In genomic region chr12:80315321-80315720, GRCm38 (mm10) we compare ENCODE assay signal across 28 mouse cellular contexts. TPM values are rescaled to one million over a fixed set of nuclear protein-coding genes. Genes with fewer than 3 reads are reported as not detected.
DNase-seq lines count a peak whose midpoint lies in the region; ATAC-seq lines count a peak whose summit lies in the region.
"Had no signal": no experiment of that assay in that cellular context is flagged by ENCODE, and none has a peak within 500 bp of the region (broad histone marks: within the 10 kb centered on the region; RNA-seq: fewer than 3 reads in every experiment).

No protein-coding gene starts in this region.

- H3K9me3 ChIP-seq in liver, embryonic 12.5 days (replicated peaks) = no peaks in the 10 kb centered on the region
- H3K9me3 ChIP-seq in midbrain, embryonic 11.5 days (ENCODE audit: control insufficient read depth, low read length) = no peaks in the 10 kb centered on the region
- H3K9me3 ChIP-seq in midbrain, embryonic 16.5 days (replicated peaks; ENCODE audit: control insufficient read depth, low read length, poor library complexity, severe bottlenecking) = no peaks in the 10 kb centered on the region
- H3K9me3 ChIP-seq: embryonic facial prominence, embryonic 13.5 days; embryonic facial prominence, embryonic 15.5 days; forebrain, embryonic 10.5 days; forebrain, embryonic 12.5 days; G1E had no signal

- no peak overlapping the region for H3K27ac ChIP-seq in liver, embryonic 12.5 days
- no peak overlapping the region for H3K27ac ChIP-seq in midbrain, embryonic 11.5 days (ENCODE audit: low read depth, low read length)
- no peak overlapping the region for H3K27ac ChIP-seq in midbrain, embryonic 16.5 days (ENCODE audit: low read length)
- H3K27ac ChIP-seq: embryonic facial prominence, embryonic 13.5 days; embryonic facial prominence, embryonic 15.5 days; forebrain, embryonic 10.5 days; forebrain, embryonic 12.5 days had no signal

- no peak overlapping the region for H3K4me2 ChIP-seq in liver, embryonic 12.5 days
- H3K4me2 ChIP-seq in midbrain, embryonic 11.5 days = no peak overlapping the region
- H3K4me2 ChIP-seq in midbrain, embryonic 16.5 days (ENCODE audit: low read length) = no peak overlapping the region
- H3K4me2 ChIP-seq: embryonic facial prominence, embryonic 13.5 days; embryonic facial prominence, embryonic 15.5 days; forebrain, embryonic 12.5 days had no signal

- no peaks in the 10 kb centered on the region for H3K4me1 ChIP-seq in liver, embryonic 12.5 days
- H3K4me1 ChIP-seq in midbrain, embryonic 11.5 days (ENCODE audit: control insufficient read depth, insufficient read depth, low read length) = no peaks in the 10 kb centered on the region
- H3K4me1 ChIP-seq in midbrain, embryonic 16.5 days (ENCODE audit: control insufficient read depth, insufficient read depth, low read length) = no peaks in the 10 kb centered on the region
- H3K4me1 ChIP-seq: embryonic facial prominence, embryonic 15.5 days; forebrain, embryonic 12.5 days had no signal

- no peak overlapping the region for H3K9ac ChIP-seq in liver, embryonic 12.5 days
- no peak overlapping the region for H3K9ac ChIP-seq in midbrain, embryonic 11.5 days (ENCODE audit: low read length)
- H3K9ac ChIP-seq in midbrain, embryonic 16.5 days (ENCODE audit: low read depth, low read length) = no peak overlapping the region
- H3K9ac ChIP-seq: embryonic facial prominence, embryonic 13.5 days; embryonic facial prominence, embryonic 15.5 days; forebrain, embryonic 12.5 days had no signal

- no peak overlapping the region for H3K4me3 ChIP-seq in liver, embryonic 12.5 days
- no peak overlapping the region for H3K4me3 ChIP-seq in midbrain, embryonic 11.5 days (ENCODE audit: low read depth, low read length)
- no peak overlapping the region for H3K4me3 ChIP-seq in midbrain, embryonic 16.5 days (ENCODE audit: low read depth, low read length)
- H3K4me3 ChIP-seq: embryonic facial prominence, embryonic 13.5 days; embryonic facial prominence, embryonic 15.5 days; erythroblast, embryonic 14.5 days; forebrain, embryonic 10.5 days; forebrain, embryonic 12.5 days had no signal

- WGBS in liver, embryonic 12.5 days (ENCODE audit: insufficient replicate concordance) = 43% methylated on average over 2 of the region's 2 CpGs
- WGBS in midbrain, embryonic 11.5 days = 90% methylated on average over 2 of the region's 2 CpGs
- 91% methylated on average over 2 of the region's 2 CpGs for WGBS in midbrain, embryonic 16.5 days

- DNase-seq in liver (no peak), MEL-GATA-1-ER (ENCODE audit: extremely low read depth, low read depth) (peak; percentile 33)
- peak; percentile 26 for DNase-seq in midbrain, embryonic 11.5 days (ENCODE audit: low spot score, missing footprints)
- no peak for DNase-seq in layer of hippocampus, adult 11-12 months (ENCODE audit: low spot score)
- DNase-seq: adrenal gland, adult 2 months; adrenal gland, postnatal 10 days; adrenal gland, postnatal 25 days; cerebellum, adult 11 months; cerebellum, adult 18-20 months; cerebellum, adult 8-10 months; cerebellum, adult 9-11 months; cerebellum, postnatal 14 days; cerebellum, postnatal 36 days; embryo, embryonic 11 days had no signal

- H3K27me3 ChIP-seq in liver, embryonic 12.5 days (replicated peaks) = no peaks in the 10 kb centered on the region
- H3K27me3 ChIP-seq in midbrain, embryonic 11.5 days (ENCODE audit: control insufficient read depth, insufficient read depth, low read length) = no peaks in the 10 kb centered on the region
- H3K27me3 ChIP-seq in midbrain, embryonic 16.5 days (ENCODE audit: control insufficient read depth, insufficient read depth, low read depth, low read length) = no peaks in the 10 kb centered on the region
- H3K27me3 ChIP-seq: CH12.LX; embryonic facial prominence, embryonic 13.5 days; embryonic facial prominence, embryonic 15.5 days; forebrain, embryonic 12.5 days; Patski had no signal

- no peaks in the 10 kb centered on the region for H3K36me3 ChIP-seq in liver, embryonic 12.5 days
- H3K36me3 ChIP-seq in midbrain, embryonic 11.5 days (ENCODE audit: control insufficient read depth, insufficient read depth, low read length) = no peaks in the 10 kb centered on the region
- no peaks in the 10 kb centered on the region for H3K36me3 ChIP-seq in midbrain, embryonic 16.5 days (ENCODE audit: control insufficient read depth, insufficient read depth, low read length)
- H3K36me3 ChIP-seq: embryonic facial prominence, embryonic 13.5 days; embryonic facial prominence, embryonic 15.5 days; forebrain, embryonic 10.5 days; forebrain, embryonic 12.5 days; G1E had no signal

- peak; percentile 49; the same call in 1 of the 2 replicates for ATAC-seq in liver, embryonic 12.5 days
- no peak for ATAC-seq in midbrain, embryonic 11.5 days (ENCODE audit: low FRiP score)
- no peak for ATAC-seq in midbrain, embryonic 16.5 days
- ATAC-seq in megakaryocyte progenitor cell, adult 5-6 weeks (replicated peaks; ENCODE audit: poor library complexity) = 0 out of 2 replicates have a peak, but pooled peaks have one; percentile 54
- no peak for ATAC-seq in CD4-positive, CD25-positive, alpha-beta regulatory T cell, adult 4 months
- ATAC-seq: forebrain, embryonic 14.5 days; forebrain, embryonic 16.5 days; Patski had no signal

RNA-seq across cellular contexts. Expression of gene Actn1, which starts 55.1 kb away (rescaled TPM):
- 15.6 and 15.9 TPM in 2 replicates for polyA plus RNA-seq in liver, embryonic 12.5 days (2016; fragmentation: Nextera tagmentation; extraction: Ambion mirVana)
- 17.4 and 19.9 TPM in 2 replicates for polyA plus RNA-seq in midbrain, embryonic 11.5 days (2014; fragmentation: Nextera tagmentation; extraction: Ambion mirVana)
- 6.3 and 6.6 TPM in 2 replicates for polyA plus RNA-seq in midbrain, embryonic 16.5 days (2015; fragmentation: Nextera tagmentation; extraction: Ambion mirVana)
- total RNA-seq in megakaryocyte progenitor cell, adult 5-6 weeks (2015) = 14.8 and 17.2 TPM in 2 replicates
- total RNA-seq in megakaryocyte progenitor cell, adult 5-6 weeks (2017) = 17.8 and 19.4 TPM in 2 replicates
- polyA plus RNA-seq in CD4-positive, CD25-positive, alpha-beta regulatory T cell, adult 4 months (2017; shearing (Covaris generic)) = 10 to 100 TPM; 47.8 to 47.9 TPM

Comparison
In these comparisons a context has a peak if more than half of its experiments do, and no peak if none do; other contexts are left out.
1. ATAC-seq: peak in liver, embryonic 12.5 days (single experiment) and megakaryocyte progenitor cell, adult 5-6 weeks (single experiment); none in midbrain, embryonic 11.5 days (single experiment), midbrain, embryonic 16.5 days (single experiment) and CD4-positive, CD25-positive, alpha-beta regulatory T cell, adult 4 months (single experiment).
2. DNase-seq: peak in midbrain, embryonic 11.5 days (single experiment) and MEL-GATA-1-ER (single experiment); none in liver (single experiment) and layer of hippocampus, adult 11-12 months (single experiment).